In genomic region chr9:121679549-121679948, GRCm38 (mm10) we compare ENCODE assay signal across 8 mouse cellular contexts. TPM values are rescaled to one million over a fixed set of nuclear protein-coding genes. Genes with fewer than 3 reads are reported as not detected.
A peak's percentile ranks its signal among the peaks of the same experiment; 100 is the strongest.
DNase-seq lines count a peak whose midpoint lies in the region; ATAC-seq lines count a peak whose summit lies in the region.

No protein-coding gene starts in this region.

- 16% methylated on average over 6 of the region's 6 CpGs for WGBS in heart, embryonic 10.5 days
- WGBS in kidney, embryonic 14.5 days = 28% methylated on average over 6 of the region's 6 CpGs

- no peak overlapping the region for H3K4me2 ChIP-seq in kidney, embryonic 14.5 days (replicated peaks; ENCODE audit: low read depth, low read length)

- DNase-seq in heart, adult 11 months = peak; percentile 96
- no peak for DNase-seq in heart, embryonic 10.5 days (ENCODE audit: low spot score)
- DNase-seq in NIH3T3 (ENCODE audit: low read depth) = peak; percentile 91
- DNase-seq in embryo, embryonic 10 days (ENCODE audit: low spot score) = peak; percentile 85
- peak; percentile 74 for DNase-seq in lung, postnatal 25 days (ENCODE audit: low spot score)
- peak; percentile 51 for DNase-seq in skeletal muscle tissue, adult 2 months (ENCODE audit: low read depth, low spot score)

- H3K4me1 ChIP-seq in heart, embryonic 10.5 days = peaks cover 16% of the 10 kb centered on the region
- H3K4me1 ChIP-seq in kidney, embryonic 14.5 days (ENCODE audit: control insufficient read depth, insufficient read depth, low read length) = no peaks in the 10 kb centered on the region

- H3K9me3 ChIP-seq in heart, embryonic 10.5 days = no peaks in the 10 kb centered on the region
- H3K9me3 ChIP-seq in kidney, embryonic 14.5 days (ENCODE audit: control insufficient read depth, low read length) = no peaks in the 10 kb centered on the region

- peaks cover 6% of the 10 kb centered on the region for H3K36me3 ChIP-seq in heart, embryonic 10.5 days
- H3K36me3 ChIP-seq in kidney, embryonic 14.5 days (ENCODE audit: control insufficient read depth, insufficient read depth, low read length) = peaks cover 5% of the 10 kb centered on the region

- peak; percentile 28 for ATAC-seq in granulocyte monocyte progenitor cell, adult 5-6 weeks (replicated peaks; ENCODE audit: poor library complexity, severe bottlenecking)
- peak; percentile 63; the same call in 1 of the 2 replicates for ATAC-seq in kidney, embryonic 14.5 days (ENCODE audit: low FRiP score, low TSS enrichment)

- H3K9ac ChIP-seq in kidney, embryonic 14.5 days (ENCODE audit: low read depth, low read length) = no peak overlapping the region

- peaks cover 10% of the 10 kb centered on the region; the same call in 1 of the 2 replicates for H3K27me3 ChIP-seq in heart, embryonic 10.5 days (ENCODE audit: insufficient read depth, poor library complexity, severe bottlenecking)
- no peaks in the 10 kb centered on the region for H3K27me3 ChIP-seq in kidney, embryonic 14.5 days (ENCODE audit: control insufficient read depth, insufficient read depth, low read length)

- H3K4me3 ChIP-seq in heart, embryonic 10.5 days = no peak overlapping the region
- no peak overlapping the region for H3K4me3 ChIP-seq in kidney, embryonic 14.5 days (ENCODE audit: low read length)

- H3K27ac ChIP-seq in heart, embryonic 10.5 days = no peak overlapping the region
- no peak overlapping the region for H3K27ac ChIP-seq in kidney, embryonic 14.5 days (ENCODE audit: low read depth, low read length)

RNA-seq across cellular contexts. Expression of gene Sec22c, which starts 25.7 kb away (rescaled TPM):
- polyA plus RNA-seq in heart, embryonic 10.5 days (2016; fragmentation: Nextera tagmentation; extraction: Ambion mirVana) = 7.0 and 8.8 TPM in 2 replicates
- 14.7 and 18.2 TPM in 2 replicates for total RNA-seq in granulocyte monocyte progenitor cell, adult 5-6 weeks (2014; fragmentation: Nextera tagmentation)
- total RNA-seq in granulocyte monocyte progenitor cell, adult 5-6 weeks (2017) = 4.7 and 10.5 TPM in 2 replicates
- polyA plus RNA-seq in kidney, embryonic 14.5 days (2014; fragmentation: Nextera tagmentation; extraction: Ambion mirVana) = 5.8 and 12.0 TPM in 2 replicates

RNA-seq across cellular contexts. Expression of gene Ss18l2, which starts 30.6 kb away (rescaled TPM):
- polyA plus RNA-seq in heart, embryonic 10.5 days (2016; fragmentation: Nextera tagmentation; extraction: Ambion mirVana) = 115 and 138 TPM in 2 replicates
- total RNA-seq in granulocyte monocyte progenitor cell, adult 5-6 weeks (2014; fragmentation: Nextera tagmentation) = 25.7 and 67.5 TPM in 2 replicates
- total RNA-seq in granulocyte monocyte progenitor cell, adult 5-6 weeks (2017) = 44.9 and 59.5 TPM in 2 replicates
- polyA plus RNA-seq in kidney, embryonic 14.5 days (2014; fragmentation: Nextera tagmentation; extraction: Ambion mirVana) = 111 and 152 TPM in 2 replicates

RNA-seq across cellular contexts. Expression of gene Vipr1, which starts 37.0 kb away (rescaled TPM):
- 0.30 and 0.63 TPM in 2 replicates for polyA plus RNA-seq in heart, embryonic 10.5 days (2016; fragmentation: Nextera tagmentation; extraction: Ambion mirVana)
- total RNA-seq in granulocyte monocyte progenitor cell, adult 5-6 weeks (2014; fragmentation: Nextera tagmentation) = not detected in 2 replicates
- not detected in 2 replicates for total RNA-seq in granulocyte monocyte progenitor cell, adult 5-6 weeks (2017)
- polyA plus RNA-seq in kidney, embryonic 14.5 days (2014; fragmentation: Nextera tagmentation; extraction: Ambion mirVana) = 0.47 TPM in 1 of 2 replicates, not detected in the other

RNA-seq across cellular contexts. Expression of gene Lyzl4, which starts 37.7 kb away (rescaled TPM):
- not detected in 2 replicates for polyA plus RNA-seq in heart, embryonic 10.5 days (2016; fragmentation: Nextera tagmentation; extraction: Ambion mirVana)
- not detected in 2 replicates for total RNA-seq in granulocyte monocyte progenitor cell, adult 5-6 weeks (2014; fragmentation: Nextera tagmentation)
- total RNA-seq in granulocyte monocyte progenitor cell, adult 5-6 weeks (2017) = not detected in 2 replicates
- 0.53 TPM in 1 of 2 replicates, not detected in the other for polyA plus RNA-seq in kidney, embryonic 14.5 days (2014; fragmentation: Nextera tagmentation; extraction: Ambion mirVana)

RNA-seq across cellular contexts. Expression of gene Nktr, which starts 39.4 kb away (rescaled TPM):
- polyA plus RNA-seq in heart, embryonic 10.5 days (2016; fragmentation: Nextera tagmentation; extraction: Ambion mirVana) = 48.7 and 49.8 TPM in 2 replicates
- total RNA-seq in granulocyte monocyte progenitor cell, adult 5-6 weeks (2014; fragmentation: Nextera tagmentation) = 140 and 176 TPM in 2 replicates
- 130 and 131 TPM in 2 replicates for total RNA-seq in granulocyte monocyte progenitor cell, adult 5-6 weeks (2017)
- 59.6 and 83.7 TPM in 2 replicates for polyA plus RNA-seq in kidney, embryonic 14.5 days (2014; fragmentation: Nextera tagmentation; extraction: Ambion mirVana)
